Mouse (Mus musculus) heart, embryonic 13.5 days (tissue): ENCODE data around the gene Acsbg1. TPM values are rescaled to one million over a fixed set of nuclear protein-coding genes. Genes with fewer than 3 reads are reported as not detected.
"Not testable (repeated sequence)": the region's sequence is repeated elsewhere in the genome, so short reads cannot be mapped to it uniquely, and the experiment has no call there.

ENCODE experiments used
- ATAC-seq: fragments of 200-750 bp; cut with Nextera tagmentation; 2 replicates; pipeline ENCODE4 v1.8.0; 2017; ENCODE audit warnings: moderate TSS enrichment; ENCODE audit not compliant: insufficient number of reproducible peaks, low FRiP score, low TSS enrichment; ENCODE audit errors: extremely low read depth
- H3K27ac ChIP-seq: fragments of 300-500 bp; sonication (generic); replicated peaks from 2 replicates; pipeline ENCODE4 v1.5.1; 2015; ENCODE audit warnings: moderate library complexity, mild to moderate bottlenecking, inconsistent platforms
- H3K27me3 ChIP-seq: fragments of 300-500 bp; sonication (generic); replicated peaks from 2 replicates; pipeline ENCODE4 v1.6.1; 2015; ENCODE audit warnings: mild to moderate bottlenecking, inconsistent platforms
- H3K36me3 ChIP-seq: fragments of 300-500 bp; sonication (generic); 2 replicates; pipeline ENCODE4 v1.6.1; 2015; ENCODE audit warnings: mild to moderate bottlenecking, inconsistent platforms
- H3K4me1 ChIP-seq: fragments of 300-500 bp; sonication (generic); 2 replicates; pipeline ENCODE4 v1.6.1; 2015; ENCODE audit warnings: inconsistent platforms
- H3K4me2 ChIP-seq: fragments of 300-500 bp; sonication (generic); 2 replicates; pipeline ENCODE4 v1.6.1; 2015; ENCODE audit warnings: inconsistent platforms, mild to moderate bottlenecking, moderate library complexity
- H3K4me3 ChIP-seq: fragments of 300-500 bp; sonication (generic); 2 replicates; pipeline ENCODE4 v1.5.1; 2015; ENCODE audit warnings: moderate library complexity, mild to moderate bottlenecking, inconsistent platforms
- H3K9ac ChIP-seq: fragments of 300-500 bp; sonication (generic); 2 replicates; pipeline ENCODE4 v1.6.1; 2015; ENCODE audit warnings: inconsistent platforms, mild to moderate bottlenecking, moderate library complexity
- H3K9me3 ChIP-seq: fragments of 300-500 bp; sonication (generic); 2 replicates; pipeline ENCODE4 v1.6.1; 2016; ENCODE audit warnings: inconsistent platforms
- WGBS: fragments of 180-500 bp; shearing (Covaris S2); methylation state at CpG from one replicate; pipeline ENCODE4 v1.1.7; 2015; ENCODE audit warnings: mixed read lengths; 5-methylcytosine and 5-hydroxymethylcytosine counted together
- polyA plus RNA-seq: library from polyadenylated mRNA; unstranded; fragments of >200 nt; fragmentation: Nextera tagmentation; extraction: Ambion mirVana; gene quantifications from 2 replicates; pipeline ENCODE4 v1.2.1, GENCODE M21; 2015

Gene Acsbg1
- polyA plus RNA-seq, 1 experiment from 2014 or later = 0.09 TPM

- Histone ChIP-seq H3K4me1 (peaks cover 47% of the 10 kb centered on the region), H3K4me2 (peak within 1 kb of the TSS; percentile 92), H3K9ac (peak within 1 kb of the TSS; percentile 93), H3K27ac (peak within 1 kb of the TSS; percentile 90), H3K36me3 (no peaks in the 10 kb centered on the region), H3K4me3 (peak within 1 kb of the TSS; percentile 79), H3K9me3 (no peaks in the 10 kb centered on the region), H3K27me3 (peaks cover 6% of the 10 kb centered on the region)
- 44% methylated on average over 17 of the region's 17 CpGs for WGBS
- no peak for ATAC-seq
These were observed 36.8 kb upstream of the Acsbg1 start, which contains the start of gene Dnaja4 for GRCm38 (mm10) chr9:54698318-54699086. Dnaja4 (plus strand) TSS chr9:54698873.

GRCm38 (mm10) chr9:54691241-54691805 lies 29.7 kb upstream of the Acsbg1 start:
- H3K9me3 ChIP-seq, H3K27ac ChIP-seq, H3K4me1 ChIP-seq, ATAC-seq, H3K36me3 ChIP-seq: not testable (repeated sequence)
- Histone ChIP-seq H3K4me3 (peak overlapping the region; percentile 48), H3K9ac (peak overlapping the region; percentile 75), H3K27me3 (peaks cover 15% of the 10 kb centered on the region; the same call in 1 of the 2 replicates), H3K4me2 (peak overlapping the region; percentile 71)
- WGBS = 2% methylated on average over 30 of the region's 31 CpGs

GRCm38 (mm10) chr9:54690697-54691096 lies 29.0 kb upstream of the Acsbg1 start:
- H3K36me3 ChIP-seq, H3K4me1 ChIP-seq, H3K4me2 ChIP-seq, H3K4me3 ChIP-seq, H3K9ac ChIP-seq, H3K9me3 ChIP-seq, H3K27ac ChIP-seq, ATAC-seq: not testable (repeated sequence)
- 80% methylated on average over 2 of the region's 2 CpGs for WGBS
- peaks cover 15% of the 10 kb centered on the region; the same call in 1 of the 2 replicates for H3K27me3 ChIP-seq

- no peak overlapping the region for H3K4me2 ChIP-seq
- WGBS = 73% methylated on average over 8 of the region's 8 CpGs
- peaks cover 15% of the 10 kb centered on the region; the same call in 1 of the 2 replicates for H3K27me3 ChIP-seq
- H3K27ac ChIP-seq = no peak overlapping the region
- no peak for ATAC-seq
- H3K4me3 ChIP-seq = no peak overlapping the region
- peaks cover 2% of the 10 kb centered on the region; the same call in 1 of the 2 replicates for H3K4me1 ChIP-seq
- no peak overlapping the region for H3K9ac ChIP-seq
- no peaks in the 10 kb centered on the region for H3K9me3 ChIP-seq
- no peaks in the 10 kb centered on the region for H3K36me3 ChIP-seq
These were observed 27.8 kb upstream of the Acsbg1 start for GRCm38 (mm10) chr9:54689446-54689845.

- no peak overlapping the region for H3K9ac ChIP-seq
- peaks cover 2% of the 10 kb centered on the region; the same call in 1 of the 2 replicates for H3K4me1 ChIP-seq
- no peaks in the 10 kb centered on the region for H3K36me3 ChIP-seq
- no peak overlapping the region for H3K4me3 ChIP-seq
- no peak overlapping the region for H3K4me2 ChIP-seq
- WGBS = 63% methylated on average over 14 of the region's 14 CpGs
- no peak overlapping the region for H3K27ac ChIP-seq
- H3K27me3 ChIP-seq = peaks cover 9% of the 10 kb centered on the region; the same call in 1 of the 2 replicates
- no peaks in the 10 kb centered on the region for H3K9me3 ChIP-seq
- ATAC-seq = no peak
These were observed 25.9 kb upstream of the Acsbg1 start for GRCm38 (mm10) chr9:54687246-54688236.

GRCm38 (mm10) chr9:54683814-54684605 lies 22.3 kb upstream of the Acsbg1 start:
- H3K4me3 ChIP-seq = no peak overlapping the region
- no peak overlapping the region for H3K9ac ChIP-seq
- ATAC-seq = no peak
- peaks cover 8% of the 10 kb centered on the region; the same call in 1 of the 2 replicates for H3K4me1 ChIP-seq
- H3K9me3 ChIP-seq = no peaks in the 10 kb centered on the region
- no peak overlapping the region for H3K4me2 ChIP-seq
- no peaks in the 10 kb centered on the region for H3K27me3 ChIP-seq
- H3K27ac ChIP-seq = no peak overlapping the region
- 58% methylated on average over 7 of the region's 7 CpGs for WGBS
- H3K36me3 ChIP-seq = no peaks in the 10 kb centered on the region

- Histone ChIP-seq H3K9ac (no peak overlapping the region), H3K4me1 (peaks cover 8% of the 10 kb centered on the region; the same call in 1 of the 2 replicates), H3K9me3 (no peaks in the 10 kb centered on the region), H3K27ac (no peak overlapping the region), H3K4me2 (no peak overlapping the region), H3K36me3 (no peaks in the 10 kb centered on the region), H3K27me3 (peaks cover 5% of the 10 kb centered on the region), H3K4me3 (no peak overlapping the region)
- 60% methylated on average over 3 of the region's 4 CpGs for WGBS
- no peak for ATAC-seq
These were observed 21.2 kb upstream of the Acsbg1 start for GRCm38 (mm10) chr9:54682846-54683245.

- H3K27me3 ChIP-seq = peaks cover 14% of the 10 kb centered on the region
- peak overlapping the region; percentile 74 for H3K4me2 ChIP-seq
- H3K9ac ChIP-seq = peak overlapping the region; percentile 73
- H3K36me3 ChIP-seq = no peaks in the 10 kb centered on the region
- no peak for ATAC-seq
- H3K9me3 ChIP-seq = no peaks in the 10 kb centered on the region
- H3K4me3 ChIP-seq = peak overlapping the region; percentile 44
- H3K4me1 ChIP-seq = peaks cover 8% of the 10 kb centered on the region; the same call in 1 of the 2 replicates
- WGBS = 1% methylated on average over 14 of the region's 14 CpGs
- no peak overlapping the region for H3K27ac ChIP-seq
These were observed 14.9 kb upstream of the Acsbg1 start for GRCm38 (mm10) chr9:54676531-54676986.

- Histone ChIP-seq H3K27ac (no peak overlapping the region), H3K9me3 (no peaks in the 10 kb centered on the region), H3K27me3 (peaks cover 14% of the 10 kb centered on the region), H3K4me3 (no peak overlapping the region), H3K36me3 (no peaks in the 10 kb centered on the region), H3K9ac (no peak overlapping the region), H3K4me1 (no peaks in the 10 kb centered on the region), H3K4me2 (no peak overlapping the region)
- ATAC-seq = no peak
- WGBS = 85% methylated on average over 13 of the region's 13 CpGs
These were observed 12.2 kb upstream of the Acsbg1 start for GRCm38 (mm10) chr9:54673887-54674286.

- Histone ChIP-seq H3K9ac (no peak overlapping the region), H3K36me3 (no peaks in the 10 kb centered on the region), H3K27me3 (peaks cover under 1% of the 10 kb centered on the region; the same call in 1 of the 2 replicates), H3K9me3 (no peaks in the 10 kb centered on the region), H3K27ac (no peak overlapping the region), H3K4me1 (no peaks in the 10 kb centered on the region), H3K4me3 (no peak overlapping the region), H3K4me2 (no peak overlapping the region)
- 84% methylated on average over 3 of the region's 3 CpGs for WGBS
- ATAC-seq = no peak
These were observed 10.3 kb upstream of the Acsbg1 start for GRCm38 (mm10) chr9:54671962-54672361.
